Mouse (Mus musculus): ENCODE measurements around the gene Olfr503.
"Not testable (repeated sequence)": the region's sequence is repeated elsewhere in the genome, so short reads cannot be mapped to it uniquely, and the experiment has no call there.

Gene Olfr503

GRCm38 (mm10) chr7:108544227-108544626 lies at the start of gene Olfr503:
Gene Olfr503, plus strand, starts transcription at chr7:108544527.
- in situ Hi-C loops (cut with MboI; ENCODE audit: unreplicated experiment in 2 of 2): not testable (repeated sequence)

- in situ Hi-C loops (cut with MboI; ENCODE audit: unreplicated experiment in 2 of 2): no loop called here
Observed at GRCm38 (mm10) chr7:108524965-108525364, 19.4 kb upstream of the Olfr503 start, which contains the start of gene Olfr502. Gene Olfr502, minus strand, starts transcription at chr7:108525065.

- in situ Hi-C loops (cut with MboI; ENCODE audit: unreplicated experiment in 2 of 2): no loop called here
Observed at GRCm38 (mm10) chr7:108542416-108542815, 1.9 kb upstream of the Olfr503 start.

- in situ Hi-C loops (cut with MboI; ENCODE audit: unreplicated experiment in 2 of 2): no loop called here
Observed at GRCm38 (mm10) chr7:108565693-108566092, 21.4 kb downstream of the Olfr503 start, which contains the start of gene Olfr504. Gene Olfr504, minus strand, starts transcription at chr7:108565793.

GRCm38 (mm10) chr7:108589797-108590196 lies 45.5 kb downstream of the Olfr503 start:
- in situ Hi-C loops (cut with MboI; ENCODE audit: unreplicated experiment in 2 of 2): no loop called here
